Mouse (Mus musculus): ENCODE data around the gene Adarb1.

The Adarb1 gene

DNA sequence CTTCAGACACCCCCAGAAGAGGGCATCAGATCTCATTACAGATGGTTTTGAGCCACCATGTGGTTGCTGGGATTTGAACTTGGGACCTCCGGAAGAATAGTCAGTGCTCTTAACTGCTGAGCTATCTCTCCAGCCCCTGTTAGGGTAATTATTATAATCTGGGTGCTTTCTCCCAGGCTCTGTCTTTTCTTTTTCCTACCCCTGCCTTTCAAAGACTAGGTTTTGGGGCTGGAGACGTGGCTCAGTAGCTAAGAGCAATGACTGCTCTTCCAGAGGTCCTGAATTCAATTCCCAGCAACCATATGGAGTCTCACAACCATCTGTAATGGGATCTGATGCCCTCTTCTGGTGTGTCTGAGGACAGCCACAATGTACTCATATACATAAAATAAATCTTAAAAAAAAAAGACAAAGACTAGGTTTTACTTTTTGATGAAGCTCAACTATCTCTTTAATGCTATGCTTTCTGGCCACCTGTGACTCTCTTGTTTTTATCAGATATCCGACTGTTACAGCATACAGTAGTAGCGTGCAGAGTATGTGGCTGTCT, 160.0 kb downstream of the Adarb1 start:
- no peak for DNase-seq

DNA sequence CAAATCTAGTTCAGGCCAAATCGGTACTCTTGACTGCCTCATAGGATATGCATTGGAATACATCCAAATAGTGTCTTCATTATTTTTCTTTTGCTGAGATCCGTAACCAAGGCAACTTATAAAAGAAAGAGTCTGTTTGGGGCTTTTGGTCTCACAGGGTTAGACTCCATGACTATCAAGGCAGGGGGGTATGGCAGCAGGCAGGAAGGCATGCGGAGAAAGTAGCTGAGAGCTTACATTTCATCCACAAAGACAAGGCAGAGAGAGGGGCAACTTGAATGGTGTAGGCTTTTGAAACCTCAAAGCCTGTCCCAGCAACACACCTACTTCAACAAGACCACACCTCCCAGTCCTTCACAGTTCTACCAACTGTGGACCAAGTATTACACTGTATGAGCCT, 162.4 kb downstream of the Adarb1 start:
- DNase-seq = no peak

DNA sequence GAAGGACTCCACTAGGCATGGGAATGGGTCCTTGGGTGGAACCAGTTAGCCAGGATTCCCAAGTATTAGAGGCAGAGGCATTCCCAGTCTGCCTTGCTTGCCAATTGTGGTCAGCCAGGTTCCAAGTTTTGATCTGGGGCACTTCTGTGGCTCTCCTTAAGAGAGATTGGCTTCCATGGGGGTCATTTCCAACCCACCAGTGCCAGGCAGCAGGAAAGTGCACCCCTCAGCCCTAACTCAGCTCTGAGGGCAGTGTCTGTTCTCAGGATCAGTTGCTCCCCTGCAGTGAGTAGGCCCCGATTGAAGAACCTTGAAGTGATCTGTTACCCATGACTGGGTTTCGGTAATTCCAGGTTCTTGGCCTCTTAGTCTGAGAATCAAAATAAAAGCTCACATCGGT, 162.8 kb downstream of the Adarb1 start:
- DNase-seq = no peak

DNA sequence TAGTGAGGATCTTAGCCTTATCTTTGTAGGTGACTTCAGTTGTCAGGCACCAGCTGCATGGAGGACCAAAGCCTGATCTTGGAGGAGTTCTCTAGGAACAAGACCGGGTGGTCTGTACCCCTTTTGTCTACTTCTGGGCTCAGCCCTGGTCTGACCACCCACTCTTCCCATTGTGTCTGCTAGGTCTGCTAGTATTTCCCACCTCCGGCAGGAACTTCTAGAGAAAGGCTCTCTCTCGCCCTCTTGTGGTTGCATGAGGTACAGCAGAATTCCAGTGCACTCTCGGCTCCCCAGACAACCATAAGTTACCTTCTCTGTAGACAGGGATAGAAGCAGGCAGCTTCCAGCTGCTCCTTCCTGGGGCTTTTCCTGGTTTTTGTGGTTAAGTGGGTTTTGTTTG, 165.3 kb downstream of the Adarb1 start:
- DNase-seq = peak; percentile 85

DNA sequence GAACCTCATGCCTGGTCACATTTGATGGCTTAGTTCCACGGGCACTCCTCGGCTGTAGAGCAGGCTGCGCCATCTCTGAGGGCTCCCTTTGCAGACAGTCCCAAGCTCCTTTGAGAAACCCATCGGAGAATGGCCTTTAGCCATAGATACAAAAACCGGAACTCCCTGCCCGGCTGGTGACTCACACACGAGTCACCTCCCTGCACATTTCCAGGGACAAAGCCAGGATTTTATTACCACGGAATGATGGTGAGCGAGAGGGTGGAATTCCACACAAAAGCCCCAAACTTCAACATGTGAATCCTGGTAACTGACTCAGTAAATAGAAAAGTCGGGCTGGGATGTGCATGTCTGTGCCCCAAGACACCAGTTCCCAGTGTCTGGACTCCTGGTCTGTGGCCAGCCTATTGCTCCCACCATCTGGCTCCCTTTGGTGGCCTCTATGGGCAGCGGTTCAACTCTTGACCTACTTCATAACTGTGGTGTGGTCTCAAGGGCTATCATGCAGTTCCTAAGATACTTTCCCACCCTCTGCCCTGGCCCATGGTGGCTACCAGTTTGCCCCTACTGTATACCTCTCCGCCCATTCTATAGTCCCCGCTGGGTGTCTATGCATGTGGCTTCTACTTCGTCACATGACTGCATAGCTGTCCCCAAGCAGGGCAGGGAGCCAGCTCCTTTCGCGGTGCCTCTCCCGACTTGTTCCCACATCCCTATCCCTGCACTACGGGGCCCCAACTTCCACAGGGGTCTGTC, 166.1 kb downstream of the Adarb1 start:
- peak; percentile 41 for DNase-seq

DNA sequence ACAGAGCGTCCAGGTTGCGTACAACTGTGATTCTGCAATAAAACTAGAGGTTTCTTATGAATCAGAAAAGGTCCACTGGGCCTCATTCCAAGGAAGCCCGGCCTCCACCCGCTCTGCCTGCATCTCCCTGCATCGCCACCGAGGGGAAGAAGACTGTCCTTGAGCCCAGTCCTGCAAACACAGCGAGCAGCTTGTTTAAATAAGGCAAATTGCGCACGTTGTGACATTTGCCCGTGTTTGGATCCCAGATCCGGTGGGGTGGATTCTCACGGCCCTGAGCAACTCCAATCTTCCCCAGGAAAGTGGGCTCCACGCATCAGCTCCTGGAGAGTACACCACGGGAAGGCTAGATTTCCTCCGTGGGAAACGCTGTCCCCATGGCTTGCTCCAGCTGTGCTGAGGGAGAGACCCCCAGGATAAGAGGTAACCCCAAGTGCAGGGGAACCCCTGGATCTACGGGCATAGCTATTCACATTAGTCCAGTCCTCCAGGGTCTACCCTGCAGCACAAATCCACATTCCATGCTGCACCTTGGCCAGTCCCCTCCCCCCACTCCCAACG, 166.8 kb downstream of the Adarb1 start:
- peak; percentile 31 for DNase-seq

DNA sequence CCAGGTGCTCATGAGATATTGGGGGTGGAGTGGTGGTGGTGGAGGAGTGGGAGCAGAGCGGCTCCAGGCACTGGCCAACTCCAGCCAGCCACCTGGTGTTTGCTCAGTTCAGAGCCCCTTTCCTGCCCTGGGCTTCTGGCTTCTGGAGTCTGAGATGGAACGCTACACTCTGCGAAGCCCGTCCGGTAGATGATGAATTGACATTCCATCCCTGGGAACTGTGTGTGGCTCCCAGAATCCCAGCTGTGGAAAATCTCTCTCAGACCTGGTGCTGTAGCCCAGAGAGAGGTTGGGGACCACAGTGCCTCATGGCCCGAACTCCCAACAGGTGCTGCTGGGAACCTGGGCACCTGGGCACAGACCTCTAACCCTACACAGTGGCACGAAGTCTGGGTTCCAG, 170.4 kb downstream of the Adarb1 start:
- DNase-seq = no peak

DNA sequence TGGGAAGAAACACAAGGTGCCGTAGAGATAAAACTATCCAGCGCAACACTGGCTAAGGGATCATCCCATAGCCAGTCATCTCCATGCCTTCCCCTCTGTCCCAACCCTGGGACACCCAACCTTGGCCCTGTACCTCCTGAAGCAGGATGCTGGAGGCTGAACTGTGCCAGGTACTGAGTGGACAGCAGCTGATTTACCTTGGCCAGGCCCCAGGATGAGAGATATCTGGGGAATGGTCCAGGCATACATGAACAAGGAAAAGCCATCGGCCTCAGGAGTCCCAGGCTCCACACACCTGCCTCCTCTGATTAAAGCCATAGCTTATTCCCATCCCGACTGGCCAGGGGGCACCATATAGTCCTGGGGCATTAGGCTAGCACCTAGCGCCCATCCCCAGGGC, 171.0 kb downstream of the Adarb1 start:
- no peak for DNase-seq

DNA sequence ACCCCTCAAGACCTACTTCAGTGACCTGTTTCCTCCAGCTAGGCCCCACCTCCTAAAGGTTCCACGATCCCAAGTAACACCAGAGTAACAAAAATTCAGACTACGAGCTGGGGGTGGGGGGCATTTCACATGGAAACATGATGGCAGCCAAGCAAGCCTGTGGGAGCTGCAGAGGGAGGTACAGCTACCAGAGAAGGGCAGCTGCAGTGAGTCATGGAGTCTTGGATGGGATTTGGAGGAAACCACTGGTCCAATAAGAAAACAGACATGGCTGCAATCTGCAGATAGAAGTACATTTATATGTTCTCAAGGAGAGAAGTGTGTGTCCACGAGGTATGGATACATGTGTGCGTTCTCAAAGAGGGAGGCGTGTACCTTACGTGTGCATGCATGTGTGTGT, 173.3 kb downstream of the Adarb1 start:
- DNase-seq = no peak

DNA sequence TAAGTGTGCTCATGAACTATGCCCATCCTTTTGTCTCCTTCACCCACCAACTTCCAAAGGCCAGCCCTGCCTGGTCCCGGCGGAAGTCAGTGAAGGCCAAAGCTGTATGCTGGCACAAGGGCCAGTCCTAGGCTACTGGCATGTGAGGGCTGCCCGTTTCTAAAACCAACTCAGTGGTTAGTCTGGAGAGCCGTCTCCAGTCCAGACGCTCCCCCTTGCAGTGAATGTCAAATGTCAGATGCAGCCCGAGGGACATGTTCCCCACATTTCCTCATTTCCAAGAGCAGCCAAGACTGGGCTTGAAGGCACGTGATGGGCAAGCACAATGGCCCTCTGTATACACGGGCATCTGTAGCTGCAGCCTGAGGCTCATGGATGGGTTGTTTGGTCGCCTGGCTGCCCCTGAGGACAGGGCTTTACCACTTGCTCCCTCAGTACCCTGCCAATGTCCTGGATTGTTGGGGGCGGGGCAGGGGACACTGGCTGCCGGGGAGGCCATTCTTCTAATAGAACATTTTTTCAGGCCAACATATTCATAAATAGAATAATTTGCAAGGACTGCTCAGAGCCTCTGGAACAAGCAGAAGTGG, 174.4 kb downstream of the Adarb1 start:
- DNase-seq = peak; percentile 21

DNA sequence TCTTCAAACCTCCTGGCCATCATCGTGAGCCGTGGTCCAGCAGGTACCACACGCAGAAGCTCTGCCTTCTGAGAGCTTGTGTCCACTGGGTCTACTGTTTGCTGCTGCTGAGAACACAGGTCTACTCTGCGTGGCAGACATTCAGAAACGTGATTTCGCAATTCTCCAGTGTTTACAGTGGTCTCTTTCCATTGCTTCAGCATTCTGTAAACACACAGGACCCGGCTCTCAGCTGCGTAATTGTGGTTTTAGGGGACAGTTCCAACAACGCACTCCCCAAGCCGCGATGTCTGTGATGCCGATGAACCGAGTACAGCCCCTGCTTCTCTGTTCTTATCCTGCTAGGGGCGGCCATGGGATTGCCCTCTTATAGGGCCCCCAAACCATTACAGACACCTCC, 175.2 kb downstream of the Adarb1 start:
- DNase-seq = peak; percentile 56

DNA sequence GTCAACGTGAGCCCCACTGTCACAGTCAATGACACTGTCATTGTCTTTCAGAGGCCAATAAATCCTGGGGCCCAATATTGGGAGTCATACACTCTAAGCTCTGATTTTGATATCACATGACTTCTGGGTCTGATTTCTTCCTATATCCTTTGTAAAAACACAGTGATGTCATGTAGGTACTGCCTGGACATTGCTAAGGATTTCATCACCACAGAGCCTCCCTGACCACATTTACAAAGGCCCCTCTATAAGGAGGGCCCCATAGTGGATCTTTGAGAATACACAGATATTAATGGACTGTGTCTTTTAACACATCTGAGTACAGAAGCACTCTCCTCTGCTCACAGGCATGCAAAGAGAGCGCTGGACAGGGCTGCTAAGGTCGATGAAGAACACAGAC, 175.7 kb downstream of the Adarb1 start:
- DNase-seq = no peak

DNA sequence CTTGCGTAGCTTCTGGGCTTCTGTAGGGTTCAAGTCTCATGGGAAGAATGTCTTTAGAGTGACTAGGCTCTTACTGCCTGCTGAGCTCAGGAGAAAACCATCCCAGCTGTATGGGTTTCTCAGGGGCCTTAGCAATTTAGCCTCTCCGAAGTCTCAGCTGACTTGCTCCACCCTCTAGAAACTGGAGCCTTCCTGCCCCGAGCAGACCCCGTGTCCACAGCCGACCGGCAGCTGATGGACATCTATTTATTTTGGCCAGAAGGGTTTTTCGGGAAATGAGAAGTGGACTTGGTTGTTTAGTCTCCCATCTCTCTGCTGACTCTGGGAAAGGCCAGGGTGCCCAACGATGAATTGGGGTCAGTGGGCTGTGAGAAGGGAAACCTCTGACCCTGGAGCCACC, 177.3 kb downstream of the Adarb1 start:
- no peak for DNase-seq

Data from lung, postnatal 14 days (tissue).